Mouse (Mus musculus) layer of hippocampus, adult 2 months (tissue): ENCODE results near the gene Axin2. TPM values are rescaled to one million over a fixed set of nuclear protein-coding genes. Genes with fewer than 3 reads are reported as not detected.

ENCODE experiments used
- DNase-seq, 2 experiments: peaks; one replicate each; pipeline ENCODE4 v3.0.0; 2022; ENCODE audit warnings: low spot score in 2 of 2
- H3K27ac ChIP-seq: fragments of 200-600 bp; 2 replicates; pipeline ENCODE4 v1.8.1; 2022
- H3K4me3 ChIP-seq: fragments of 200-600 bp; 2 replicates; pipeline ENCODE4 v1.8.1; 2022; ENCODE audit warnings: mild to moderate bottlenecking
- CTCF ChIP-seq: fragments of 200-600 bp; conservative IDR thresholded peaks from 2 replicates; pipeline ENCODE4 v1.8.1; 2022; ENCODE audit warnings: antibody characterized with exemption, mild to moderate bottlenecking, moderate library complexity
- total RNA-seq, 2 experiments: library from RNA; stranded (reverse); gene quantifications; 2 replicates each; pipeline ENCODE4 v1.2.3; 2021

The Axin2 gene
- total RNA-seq, 2 experiments from 2014 or later = 31.1 to 32.7 TPM

DNA sequence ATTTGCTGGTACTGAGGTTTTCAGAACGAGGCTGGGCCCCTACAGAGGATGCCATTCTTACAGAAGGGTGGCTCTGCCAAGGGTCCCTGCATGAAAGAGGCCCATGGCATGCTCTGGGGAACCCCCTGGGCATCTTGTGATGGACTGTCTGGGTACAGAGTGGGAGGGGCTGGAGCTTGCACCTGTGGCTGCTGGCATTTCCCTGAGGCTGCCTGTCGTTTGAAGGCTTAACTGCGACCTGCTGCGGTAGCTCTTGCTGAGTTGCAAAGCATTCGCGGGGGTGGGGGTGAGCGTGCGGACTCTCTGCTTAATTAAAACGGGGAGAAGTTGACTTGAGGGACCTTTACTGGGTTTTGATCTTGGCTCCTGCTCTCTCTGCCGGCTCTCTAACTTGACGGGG is 55.4 kb downstream of the Axin2 start:
- no peak for DNase-seq
- H3K4me3 ChIP-seq = no peak overlapping the region
- no peak for TF ChIP-seq CTCF
- no peak overlapping the region for H3K27ac ChIP-seq

DNA sequence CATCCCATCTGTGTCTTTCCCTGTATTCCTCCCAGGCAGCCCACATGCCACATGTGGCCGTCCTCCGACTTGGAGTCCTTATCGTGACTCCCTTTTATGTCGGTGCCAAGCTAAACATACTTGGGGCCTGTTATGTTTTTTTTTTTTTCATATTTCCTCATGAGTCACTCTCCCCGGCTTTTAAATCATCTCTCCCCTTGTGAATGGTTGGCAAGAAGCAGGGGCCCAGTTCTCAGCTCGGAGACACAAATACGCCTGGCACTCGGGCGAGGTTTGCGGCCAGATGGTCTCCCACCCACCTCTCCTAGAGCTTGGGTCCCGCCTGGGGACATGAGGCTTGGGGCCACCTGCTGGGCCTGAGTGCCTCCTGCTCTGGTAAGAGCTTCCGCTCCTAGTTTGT is 60.4 kb downstream of the Axin2 start:
- peak; percentile 38; the same call in 1 of the 2 replicates for TF ChIP-seq CTCF
- DNase-seq = peak; percentile 53 to 60
- peak overlapping the region; percentile 49; the same call in 1 of the 2 replicates for H3K27ac ChIP-seq
- no peak overlapping the region for H3K4me3 ChIP-seq

DNA sequence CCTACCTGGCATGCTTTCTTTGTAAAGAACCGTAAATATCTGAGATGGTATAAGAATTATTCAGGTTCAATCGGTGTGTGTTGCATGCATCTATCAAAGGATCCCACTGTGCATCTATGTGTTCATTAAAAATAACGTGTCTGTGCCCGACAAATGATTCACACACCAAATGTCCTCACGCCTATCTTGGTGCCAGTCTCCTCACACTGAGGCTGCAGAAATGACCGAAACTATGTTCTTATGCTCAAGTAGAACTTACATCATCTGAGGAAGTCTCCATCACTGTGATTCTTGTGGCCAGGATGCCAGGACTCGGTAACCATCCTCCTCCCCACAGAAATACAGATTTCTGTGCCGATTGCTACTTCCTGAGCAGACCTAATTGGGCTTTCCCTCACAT is 60.9 kb downstream of the Axin2 start:
- DNase-seq = no peak
- no peak for TF ChIP-seq CTCF
- H3K27ac ChIP-seq = peak overlapping the region; percentile 49; the same call in 1 of the 2 replicates
- H3K4me3 ChIP-seq = no peak overlapping the region

DNA sequence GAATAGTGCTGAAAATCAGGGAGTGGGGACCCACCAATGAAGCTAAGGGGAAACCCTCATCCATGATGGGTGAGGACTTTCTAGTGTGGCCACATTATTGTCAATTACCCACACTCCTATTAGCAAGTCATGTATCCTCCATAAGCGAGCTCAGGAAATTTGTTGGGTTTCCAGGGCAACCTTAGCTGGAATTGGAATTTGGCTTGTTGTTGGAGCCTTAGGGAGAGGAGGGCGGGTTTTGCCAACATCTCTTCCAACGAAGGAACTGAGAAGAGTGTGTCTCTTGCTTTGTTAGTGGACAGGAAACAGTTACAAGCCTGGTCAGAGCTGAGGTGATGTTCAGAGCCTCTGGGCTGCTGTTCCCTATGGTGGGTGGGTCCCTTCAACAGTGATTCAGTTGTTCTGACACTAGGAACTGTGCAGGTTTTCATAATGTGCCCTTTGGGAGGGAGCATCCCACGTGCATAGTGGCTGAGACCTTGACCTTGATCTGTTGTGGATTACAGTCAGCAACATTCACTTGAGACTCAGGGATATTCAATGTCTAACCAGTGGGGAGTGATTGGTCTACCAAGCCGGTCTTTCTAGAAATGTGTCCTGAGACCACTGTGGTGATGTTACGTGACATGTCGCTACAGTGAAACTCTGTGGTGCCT is 63.4 kb downstream of the Axin2 start:
- H3K4me3 ChIP-seq = no peak overlapping the region
- 0 out of 2 replicates have a peak overlapping the region, but pooled peaks have one; percentile 11 for H3K27ac ChIP-seq
- DNase-seq = peak in 1 of 2 experiments; percentile 17
- TF ChIP-seq CTCF = no peak

DNA sequence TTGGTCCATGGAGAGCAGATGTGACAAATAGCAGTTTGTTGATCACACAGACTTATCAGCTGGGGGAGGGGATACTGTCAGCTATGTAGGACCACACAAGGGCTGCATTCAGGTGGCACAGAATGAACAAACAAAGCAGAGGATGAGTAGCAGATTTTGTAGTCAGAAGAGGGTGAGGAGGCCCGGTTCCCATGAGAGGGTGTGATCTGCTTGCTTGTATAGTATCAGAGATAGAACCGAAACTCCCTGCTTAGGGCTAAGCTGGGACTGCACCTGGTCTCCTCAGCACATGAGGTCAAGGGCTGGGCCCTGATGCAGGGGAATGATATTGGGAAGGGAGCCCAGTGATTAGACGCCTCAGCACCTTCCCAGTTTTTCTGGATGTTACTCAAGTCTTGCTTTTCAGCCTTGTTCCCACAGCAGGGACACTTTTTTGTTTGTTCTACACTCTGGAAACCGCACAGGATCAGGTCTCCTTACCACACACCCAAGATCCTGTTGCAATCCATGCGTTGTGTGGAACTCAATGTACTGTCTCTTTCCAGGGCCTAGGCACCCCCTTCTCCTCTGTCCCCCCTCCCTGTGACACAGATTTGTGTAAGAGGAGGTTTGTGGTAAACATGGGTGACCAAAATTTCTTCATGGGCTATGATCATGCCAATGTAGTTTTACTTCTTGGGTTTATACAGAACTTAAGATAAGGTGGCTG is 64.7 kb downstream of the Axin2 start:
- TF ChIP-seq CTCF = no peak
- no peak for DNase-seq
- no peak overlapping the region for H3K4me3 ChIP-seq
- H3K27ac ChIP-seq = no peak overlapping the region

DNA sequence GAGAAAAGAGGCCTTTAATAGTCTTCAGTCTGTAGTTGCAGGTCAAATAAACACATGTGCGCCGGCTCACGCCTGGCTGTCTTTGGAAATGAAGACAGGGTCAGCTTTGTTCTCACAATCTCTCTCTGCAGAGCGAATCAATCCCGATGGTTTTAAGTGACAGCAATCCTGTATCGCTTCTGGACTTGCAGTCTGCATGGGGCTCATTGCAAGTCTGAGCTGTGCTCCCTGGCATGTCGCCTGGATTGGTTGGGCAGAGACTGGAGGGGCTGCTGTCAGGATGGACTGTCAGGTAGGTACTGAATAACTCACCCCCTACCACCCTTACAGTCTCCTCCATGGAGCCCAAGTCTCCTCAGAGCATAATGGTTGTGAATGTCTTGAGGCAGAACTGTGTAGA is 65.7 kb downstream of the Axin2 start:
- no peak for DNase-seq
- no peak overlapping the region for H3K27ac ChIP-seq
- no peak overlapping the region for H3K4me3 ChIP-seq
- no peak for TF ChIP-seq CTCF

DNA sequence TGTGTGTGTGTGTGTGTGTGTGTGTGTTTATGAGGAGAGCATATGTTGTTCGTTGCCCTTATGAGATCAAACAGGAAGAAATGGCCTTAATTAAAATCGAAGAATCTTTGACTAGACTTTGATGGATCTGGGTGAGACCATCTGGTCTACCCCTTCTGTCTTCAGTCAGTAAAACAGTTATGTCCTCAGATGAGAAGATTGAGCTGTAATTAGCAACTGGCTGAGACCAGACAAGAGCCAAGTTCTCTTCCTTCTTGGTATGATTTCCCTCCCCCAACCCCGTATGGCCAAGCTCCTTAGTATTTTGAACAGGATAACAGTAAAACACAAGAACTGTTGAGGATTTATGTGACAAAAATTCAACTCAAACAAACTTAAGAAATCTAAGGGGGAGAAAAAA is 67.1 kb downstream of the Axin2 start:
- TF ChIP-seq CTCF = no peak
- H3K27ac ChIP-seq = no peak overlapping the region
- peak in 1 of 2 experiments; percentile 74 for DNase-seq
- no peak overlapping the region for H3K4me3 ChIP-seq

DNA sequence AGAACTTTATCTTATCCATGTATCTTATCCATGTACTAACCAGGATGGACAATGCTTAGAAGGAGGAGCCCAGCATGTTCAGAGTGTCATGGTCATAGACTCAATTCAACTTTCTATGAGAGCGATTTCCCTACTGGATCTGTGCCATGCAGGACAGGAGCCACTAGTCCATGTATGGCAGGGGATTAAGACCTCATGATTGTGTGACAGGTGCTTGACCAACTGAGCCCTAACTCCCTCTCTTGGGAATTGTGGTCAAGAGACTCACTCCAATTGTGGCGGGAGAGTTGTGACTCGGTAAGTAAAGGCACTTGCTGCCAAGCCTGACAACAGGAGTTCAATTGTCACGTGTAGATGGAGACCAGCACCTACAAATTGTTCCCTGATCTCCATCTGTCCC is 67.6 kb downstream of the Axin2 start:
- no peak for TF ChIP-seq CTCF
- no peak overlapping the region for H3K4me3 ChIP-seq
- no peak for DNase-seq
- H3K27ac ChIP-seq = no peak overlapping the region

DNA sequence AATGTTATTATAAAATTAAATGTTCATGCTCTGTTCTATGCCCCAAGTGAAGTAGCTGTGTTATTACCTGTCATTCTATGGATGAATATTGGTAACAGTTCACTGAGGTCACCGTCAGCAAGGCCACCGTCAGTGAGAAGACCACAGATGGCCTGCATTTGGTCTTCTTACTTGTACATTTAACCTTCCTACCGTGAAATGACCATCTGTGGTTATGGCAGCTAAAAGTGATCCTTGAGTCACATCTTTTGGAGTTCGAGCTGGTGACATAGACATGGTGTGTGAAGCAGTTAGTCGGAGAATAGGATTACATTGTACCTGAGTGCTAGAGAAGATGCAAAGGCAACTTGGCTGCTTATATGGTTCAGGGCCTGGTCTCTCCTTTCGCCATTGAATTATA is 68.1 kb downstream of the Axin2 start:
- no peak for TF ChIP-seq CTCF
- H3K27ac ChIP-seq = no peak overlapping the region
- no peak for DNase-seq
- no peak overlapping the region for H3K4me3 ChIP-seq

DNA sequence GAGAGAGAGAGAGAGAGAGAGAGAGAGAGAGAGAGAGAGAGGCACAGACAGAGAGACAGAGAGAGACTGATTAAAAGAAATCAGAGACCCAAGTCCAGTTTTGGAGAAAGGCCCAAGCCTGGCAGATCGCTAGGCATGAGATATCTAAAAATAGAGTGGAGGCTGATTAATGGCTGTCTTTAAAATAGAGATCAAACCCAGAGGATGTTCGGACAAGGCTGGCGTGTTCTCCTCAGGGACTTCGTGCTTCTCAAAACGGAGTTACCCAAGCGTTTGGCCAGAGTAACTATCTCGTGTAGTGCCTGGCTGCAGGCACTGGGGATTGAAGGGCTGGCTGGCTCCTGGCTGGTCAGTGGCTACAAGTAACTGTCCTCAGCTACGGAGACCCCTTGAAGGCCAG is 69.8 kb downstream of the Axin2 start:
- no peak overlapping the region for H3K4me3 ChIP-seq
- DNase-seq = no peak
- TF ChIP-seq CTCF = no peak

DNA sequence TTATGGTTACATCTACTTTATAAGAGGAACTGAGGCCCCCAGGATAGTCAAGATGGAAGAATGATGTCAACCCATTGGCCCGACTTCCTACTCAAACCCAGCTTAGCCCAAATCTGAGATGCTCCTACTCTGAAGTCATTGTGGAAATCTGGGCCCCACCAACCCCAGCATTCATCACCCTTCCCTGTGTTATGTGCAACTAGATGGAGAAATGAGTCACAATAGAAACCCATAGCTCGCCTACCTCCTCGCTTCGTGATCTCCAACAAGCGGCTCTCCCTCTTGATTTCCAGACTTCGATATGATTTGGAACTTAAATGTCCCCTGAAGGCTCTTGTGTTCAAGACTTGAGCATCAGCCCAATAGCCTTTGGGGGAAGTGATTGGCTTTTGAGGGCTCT is 73.3 kb downstream of the Axin2 start:
- TF ChIP-seq CTCF = no peak
- H3K27ac ChIP-seq = no peak overlapping the region
- no peak for DNase-seq
- no peak overlapping the region for H3K4me3 ChIP-seq

More for the DNA sequence above, 69.8 kb downstream of the Axin2 start:
- H3K27ac ChIP-seq = no peak overlapping the region

DNA sequence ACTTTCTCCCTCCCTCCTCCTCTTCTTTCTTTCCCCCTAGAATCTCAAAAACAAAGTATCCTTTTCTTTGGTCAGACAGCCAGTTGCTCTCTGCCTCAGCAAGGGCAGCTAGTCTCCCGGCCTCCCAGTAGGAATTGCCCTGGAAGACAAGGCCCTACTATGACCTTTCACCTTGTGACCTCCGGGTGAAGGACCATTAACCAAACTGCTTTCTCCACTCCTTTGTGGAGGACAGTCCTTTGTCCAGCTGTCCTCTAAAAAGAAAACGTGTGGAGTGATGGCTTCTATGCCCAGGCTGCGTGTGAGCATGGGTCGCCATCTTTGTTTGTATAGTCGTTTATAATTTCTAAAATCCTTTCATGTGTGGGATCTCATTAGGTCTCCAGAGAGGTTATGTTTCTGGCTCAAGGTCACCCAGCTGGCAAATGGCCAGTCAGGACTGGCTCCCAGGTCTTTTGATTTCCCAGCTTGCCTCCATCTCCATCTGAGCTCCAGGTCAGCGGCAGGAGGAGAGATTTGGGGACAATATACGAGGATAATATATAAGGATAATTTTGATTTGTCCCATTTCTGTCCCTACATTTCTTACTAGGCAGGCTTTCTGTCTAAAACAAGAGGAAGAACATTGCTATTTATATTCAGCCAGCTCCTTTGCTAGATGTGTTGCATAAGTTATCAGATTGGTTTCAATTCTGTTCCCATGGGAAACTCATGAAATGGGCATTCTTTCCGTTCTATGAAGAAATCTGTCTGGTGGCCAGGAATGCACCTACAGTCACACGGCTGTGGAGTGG is 75.2 kb downstream of the Axin2 start:
- peak in 1 of 2 experiments; percentile 39 for DNase-seq
- peak overlapping the region; percentile 73 for H3K27ac ChIP-seq
- no peak for TF ChIP-seq CTCF

DNA sequence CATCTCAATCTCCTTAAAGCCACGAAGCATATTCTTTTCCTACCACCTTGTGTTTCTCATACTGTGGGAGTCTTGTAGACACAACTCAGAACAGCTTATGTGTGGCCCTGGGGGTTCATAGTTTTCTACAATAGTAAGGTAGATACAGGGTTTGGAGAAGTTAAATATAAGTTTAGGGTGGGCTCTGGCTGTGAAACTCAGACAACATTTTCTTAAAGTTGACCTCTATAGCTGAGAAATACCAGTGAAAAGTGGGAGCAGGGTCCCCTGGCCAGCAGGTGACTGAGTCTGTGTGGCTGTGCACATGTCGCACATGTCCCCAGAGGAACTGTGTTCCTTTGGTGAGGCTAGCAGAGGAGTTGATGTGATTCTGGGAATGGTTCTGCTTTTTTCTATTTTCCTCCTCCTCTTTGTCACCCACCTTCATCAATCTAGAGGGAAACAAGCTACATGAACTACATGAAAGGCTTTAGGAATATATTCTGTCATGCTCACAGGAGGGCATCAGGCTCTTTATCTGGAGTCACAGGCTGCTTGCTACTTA is 75.9 kb downstream of the Axin2 start:
- TF ChIP-seq CTCF = no peak
- no peak for DNase-seq
- Histone ChIP-seq H3K4me3 (no peak overlapping the region), H3K27ac (peak overlapping the region; percentile 73)

More for the DNA sequence above, 75.2 kb downstream of the Axin2 start:
- H3K4me3 ChIP-seq = no peak overlapping the region
